Mouse (Mus musculus): ENCODE data around the gene Ripor1. TPM values are rescaled to one million over a fixed set of nuclear protein-coding genes. Genes with fewer than 3 reads are reported as not detected.

Gene Ripor1
- 15.5 TPM for polyA plus RNA-seq (2017; shearing (Covaris generic))

GRCm38 (mm10) chr8:105604804-105605381, at the start of gene Ripor1:
Gene Ripor1 (plus strand): TSS chr8:105605255.

GRCm38 (mm10) chr8:105565952-105566702, 38.9 kb upstream of the Ripor1 start, which contains the start of gene Atp6v0d1:
Gene Atp6v0d1 (minus strand): TSS chr8:105566047.

GRCm38 (mm10) chr8:105636018-105636962, 31.2 kb downstream of the Ripor1 start, which contains the start of gene Ctcf:
Gene Ctcf (plus strand): TSS chr8:105636568.

GRCm38 (mm10) chr8:105636963-105637510, 32.0 kb downstream of the Ripor1 start, which contains the start of gene Agrp:
Gene Agrp (minus strand): TSS chr8:105637393.

Other genes with a start within 250 kb of the Ripor1 start
- not detected for gene Plekhg4, start 232.0 kb upstream of the Ripor1 start, polyA plus RNA-seq (2017; shearing (Covaris generic))
- gene Kctd19, start 191.8 kb upstream of the Ripor1 start, polyA plus RNA-seq (2017; shearing (Covaris generic)): not detected
- gene Lrrc36, start 191.7 kb upstream of the Ripor1 start, polyA plus RNA-seq (2017; shearing (Covaris generic)): not detected
- gene Tppp3, start 133.7 kb upstream of the Ripor1 start, polyA plus RNA-seq (2017; shearing (Covaris generic)): 1.3 TPM
- 2.2 TPM for gene Zdhhc1, start 108.4 kb upstream of the Ripor1 start, polyA plus RNA-seq (2017; shearing (Covaris generic))
- not detected for gene Hsd11b2, start 86.5 kb upstream of the Ripor1 start, polyA plus RNA-seq (2017; shearing (Covaris generic))
- gene Atp6v0d1, start 39.2 kb upstream of the Ripor1 start, polyA plus RNA-seq (2017; shearing (Covaris generic)): 48.8 TPM
- 38.0 TPM for gene Ctcf, start 31.3 kb downstream of the Ripor1 start, polyA plus RNA-seq (2017; shearing (Covaris generic))
- gene Agrp, start 32.1 kb downstream of the Ripor1 start, polyA plus RNA-seq (2017; shearing (Covaris generic)): 3.3 TPM
- 18.9 TPM for gene Carmil2, start 81.0 kb downstream of the Ripor1 start, polyA plus RNA-seq (2017; shearing (Covaris generic))
- gene Acd, start 95.8 kb downstream of the Ripor1 start, polyA plus RNA-seq (2017; shearing (Covaris generic)): 72.4 TPM
- 10.7 TPM for gene Pard6a, start 95.9 kb downstream of the Ripor1 start, polyA plus RNA-seq (2017; shearing (Covaris generic))
- gene 4933405L10Rik, start 102.4 kb downstream of the Ripor1 start, polyA plus RNA-seq (2017; shearing (Covaris generic)): not detected
- gene Enkd1, start 103.0 kb downstream of the Ripor1 start, polyA plus RNA-seq (2017; shearing (Covaris generic)): 3.5 TPM
- gene Gfod2, start 153.4 kb downstream of the Ripor1 start, polyA plus RNA-seq (2017; shearing (Covaris generic)): 4.7 TPM
- gene Ranbp10, start 222.1 kb downstream of the Ripor1 start, polyA plus RNA-seq (2017; shearing (Covaris generic)): 31.2 TPM
- gene Tsnaxip1, start 222.5 kb downstream of the Ripor1 start, polyA plus RNA-seq (2017; shearing (Covaris generic)): 0.13 TPM
- 17.1 TPM for gene Cenpt, start 248.0 kb downstream of the Ripor1 start, polyA plus RNA-seq (2017; shearing (Covaris generic))
- 11.7 TPM for gene Thap11, start 249.9 kb downstream of the Ripor1 start, polyA plus RNA-seq (2017; shearing (Covaris generic))